Mouse (Mus musculus) MEL (cell line): ENCODE data around the gene Tmem63a.
"Not testable (repeated sequence)": the region's sequence is repeated elsewhere in the genome, so short reads cannot be mapped to it uniquely, and the experiment has no call there.

ENCODE experiments used
- CTCF ChIP-seq, 3 experiments: IDR thresholded peaks in 2 of 3; conservative IDR thresholded peaks in 1 of 3; 2 replicates each; pipeline ENCODE4 v1.5.1; 2011 to 2012; ENCODE audit warnings: low read length in 3 of 3, low read depth in 2 of 3, mild to moderate bottlenecking in 2 of 3, improper control_type of control experiment in 1 of 3, inconsistent platforms in 1 of 3, mixed read lengths in 1 of 3, moderate library complexity in 1 of 3; ENCODE audit not compliant: control insufficient read depth in 1 of 3, insufficient read depth in 1 of 3, poor library complexity in 1 of 3, severe bottlenecking in 1 of 3
- MXI1 ChIP-seq: IDR thresholded peaks from 2 replicates; pipeline ENCODE4 v1.6.1; 2011; ENCODE audit warnings: mild to moderate bottlenecking, low read depth, low read length, improper control_type of control experiment
- TBP ChIP-seq: IDR thresholded peaks from 2 replicates; pipeline ENCODE4 v1.8.0; 2011; ENCODE audit warnings: low read depth, low read length, improper control_type of control experiment

DNA sequence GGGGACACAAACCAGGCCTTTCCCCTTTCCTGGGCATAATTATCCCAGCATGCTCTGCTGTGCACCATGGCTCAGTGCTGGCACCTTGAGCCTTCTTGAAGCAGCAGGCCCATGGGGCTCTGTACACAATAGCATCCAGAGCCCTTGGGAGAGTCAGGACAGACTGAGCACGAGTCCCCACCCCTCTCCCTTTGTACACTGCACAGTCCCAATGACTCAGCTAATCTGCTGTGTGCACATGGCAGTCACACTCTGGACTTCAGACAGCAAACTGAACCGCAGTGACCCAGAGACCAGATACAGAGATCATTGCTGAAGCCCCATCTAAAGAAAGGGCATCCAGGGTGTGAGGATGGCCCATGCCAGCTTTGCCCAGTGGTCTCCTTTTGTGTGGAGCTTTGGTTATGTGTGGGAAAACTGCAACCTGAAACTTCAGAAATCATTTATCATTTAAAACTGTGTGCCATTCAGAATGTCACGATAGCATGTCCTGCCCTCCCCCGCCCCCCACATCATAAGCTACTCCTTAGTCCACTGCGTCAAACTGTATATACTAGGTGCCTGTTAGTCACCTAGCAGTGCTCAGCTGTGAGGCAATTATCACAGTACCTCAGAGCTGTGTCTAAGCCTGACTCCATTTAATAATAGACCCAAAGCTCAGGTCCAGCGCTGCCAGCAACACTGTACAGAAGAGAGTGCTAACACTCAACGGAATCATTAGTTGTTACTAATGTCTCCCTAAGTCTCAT, 39.3 kb downstream of the Tmem63a start:
- not testable (repeated sequence) for TF ChIP-seq MXI1; CTCF (IDR thresholded peaks at IDR 0.05 in 2 of 3, conservative IDR thresholded peaks at IDR 0.05 in 1 of 3; ENCODE audit: control insufficient read depth in 1 of 3, insufficient read depth in 1 of 3, low read depth in 2 of 3, low read length in 3 of 3, poor library complexity in 1 of 3, severe bottlenecking in 1 of 3); TBP
